Mouse (Mus musculus): Measurements from ENCODE around the gene Kmt2c.

- TF ChIP-seq USF1 (IDR thresholded peaks at IDR 0.05; ENCODE audit: low read depth, low read length) (no peak), CTCF (IDR thresholded peaks at IDR 0.05 in 2 of 3, conservative IDR thresholded peaks at IDR 0.05 in 1 of 3; ENCODE audit: control insufficient read depth in 1 of 3, insufficient read depth in 1 of 3, low read depth in 2 of 3, low read length in 3 of 3, poor library complexity in 1 of 3, severe bottlenecking in 1 of 3) (no peak), MYC (IDR thresholded peaks at IDR 0.05; ENCODE audit: low read depth, low read length) (no peak), EP300 (IDR thresholded peaks at IDR 0.05; ENCODE audit: low read depth in 1 of 2, low read length in 2 of 2) (no peak), POLR2A (IDR thresholded peaks at IDR 0.05; ENCODE audit: control insufficient read depth in 1 of 2, insufficient read depth in 1 of 2, low read depth in 1 of 2, low read length in 2 of 2, poor library complexity in 1 of 2) (no peak), POLR2AphosphoS5 (IDR thresholded peaks at IDR 0.05; ENCODE audit: borderline replicate concordance, low read depth, low read length) (no peak), MXI1 (IDR thresholded peaks at IDR 0.05; ENCODE audit: low read depth, low read length) (no peak), MYB (IDR thresholded peaks at IDR 0.05; ENCODE audit: low read depth, low read length) (no peak), BHLHE40 (IDR thresholded peaks at IDR 0.05; ENCODE audit: borderline replicate concordance, low read depth, low read length) (no peak)
Measured at GRCm38 (mm10) chr5:25254491-25254890, 244.1 kb downstream of the Kmt2c start.
